Mouse (Mus musculus) liver, embryonic 12.5 days (tissue): ENCODE results near the gene Plekhg6. TPM values are rescaled to one million over a fixed set of nuclear protein-coding genes. Genes with fewer than 3 reads are reported as not detected.

Experiments
- ATAC-seq: fragments of 200-750 bp; cut with Nextera tagmentation; 2 replicates; pipeline ENCODE4 v1.8.0; 2017; ENCODE audit warnings: moderate number of reproducible peaks, mild to moderate bottlenecking, moderate library complexity
- H3K27ac ChIP-seq: fragments of 300-500 bp; sonication (generic); 2 replicates; pipeline ENCODE4 v1.5.1; 2016; ENCODE audit warnings: mild to moderate bottlenecking
- H3K27me3 ChIP-seq: fragments of 300-500 bp; sonication (generic); replicated peaks from 2 replicates; pipeline ENCODE4 v1.6.1; 2016; ENCODE audit warnings: mild to moderate bottlenecking, moderate library complexity
- H3K36me3 ChIP-seq: fragments of 300-500 bp; sonication (generic); 2 replicates; pipeline ENCODE4 v1.6.1; 2016; ENCODE audit warnings: mild to moderate bottlenecking, moderate library complexity
- H3K4me1 ChIP-seq: fragments of 300-500 bp; sonication (generic); 2 replicates; pipeline ENCODE4 v1.6.1; 2016
- H3K4me2 ChIP-seq: fragments of 300-500 bp; sonication (generic); 2 replicates; pipeline ENCODE4 v1.6.1; 2016; ENCODE audit warnings: mild to moderate bottlenecking, moderate library complexity
- H3K4me3 ChIP-seq: fragments of 300-500 bp; sonication (generic); 2 replicates; pipeline ENCODE4 v1.5.1; 2016; ENCODE audit warnings: mild to moderate bottlenecking, moderate library complexity
- H3K9ac ChIP-seq: fragments of 300-500 bp; sonication (generic); 2 replicates; pipeline ENCODE4 v1.6.1; 2016; ENCODE audit warnings: mild to moderate bottlenecking, moderate library complexity
- H3K9me3 ChIP-seq: fragments of 300-500 bp; sonication (generic); replicated peaks from 2 replicates; pipeline ENCODE4 v1.6.1; 2016; ENCODE audit warnings: mild to moderate bottlenecking, moderate library complexity
- WGBS: fragments of 180-500 bp; shearing (Covaris S2); methylation state at CpG from one replicate; pipeline ENCODE4 v1.1.7; 2016; ENCODE audit not compliant: insufficient replicate concordance; 5-methylcytosine and 5-hydroxymethylcytosine counted together
- polyA plus RNA-seq: library from polyadenylated mRNA; unstranded; fragments of >200 nt; fragmentation: Nextera tagmentation; extraction: Ambion mirVana; gene quantifications from 2 replicates; pipeline ENCODE4 v1.2.1, GENCODE M21; 2016

Gene Plekhg6
- 0.37 and 0.39 TPM in 2 replicates for polyA plus RNA-seq

GRCm38 (mm10) chr6:125380372-125381360 is at the start of gene Plekhg6:
Plekhg6 (minus strand) TSS chr6:125380793.
- Histone ChIP-seq H3K9ac (0 out of 2 replicates have a peak within 1 kb of the TSS, but pooled peaks have one; percentile 12), H3K4me2 (peak within 1 kb of the TSS; percentile 61), H3K27me3 (peaks cover 76% of the 10 kb centered on the region), H3K4me3 (peak within 1 kb of the TSS; percentile 38), H3K27ac (no peak within 1 kb of the TSS), H3K9me3 (no peaks in the 10 kb centered on the region), H3K4me1 (peaks cover 29% of the 10 kb centered on the region), H3K36me3 (no peaks in the 10 kb centered on the region)
- ATAC-seq = peak; percentile 33
- WGBS = 10% methylated on average over 40 of the region's 40 CpGs

- WGBS = 71% methylated on average over 6 of the region's 6 CpGs
- Histone ChIP-seq H3K4me2 (no peak overlapping the region), H3K9me3 (no peaks in the 10 kb centered on the region), H3K4me3 (no peak overlapping the region), H3K27me3 (peaks cover 9% of the 10 kb centered on the region; the same call in 1 of the 2 replicates), H3K27ac (no peak overlapping the region), H3K4me1 (peaks cover 34% of the 10 kb centered on the region), H3K36me3 (no peaks in the 10 kb centered on the region), H3K9ac (no peak overlapping the region)
- ATAC-seq = no peak
Observed at GRCm38 (mm10) chr6:125429741-125430140, 49.1 kb upstream of the Plekhg6 start.

- Histone ChIP-seq H3K4me2 (peak overlapping the region; percentile 78), H3K36me3 (no peaks in the 10 kb centered on the region), H3K9me3 (no peaks in the 10 kb centered on the region), H3K27me3 (0 out of 2 replicates have a peak, but pooled peaks cover 5% of the 10 kb centered on the region), H3K4me1 (peaks cover 42% of the 10 kb centered on the region), H3K9ac (peak overlapping the region; percentile 61), H3K27ac (no peak overlapping the region), H3K4me3 (peak overlapping the region; percentile 48)
- WGBS = 1% methylated on average over 24 of the region's 25 CpGs
- peak; percentile 87 for ATAC-seq
Observed at GRCm38 (mm10) chr6:125426383-125427360, 46.1 kb upstream of the Plekhg6 start.

- ATAC-seq = no peak
- H3K4me3 ChIP-seq = no peak overlapping the region
- H3K27me3 ChIP-seq = 0 out of 2 replicates have a peak, but pooled peaks cover 5% of the 10 kb centered on the region
- H3K4me1 ChIP-seq = peaks cover 37% of the 10 kb centered on the region
- no peaks in the 10 kb centered on the region for H3K9me3 ChIP-seq
- no peaks in the 10 kb centered on the region for H3K36me3 ChIP-seq
- H3K9ac ChIP-seq = no peak overlapping the region
- WGBS = 36% methylated on average over 15 of the region's 15 CpGs
- H3K4me2 ChIP-seq = peak overlapping the region; percentile 27
- H3K27ac ChIP-seq = no peak overlapping the region
Observed at GRCm38 (mm10) chr6:125425205-125426090, 44.9 kb upstream of the Plekhg6 start.

- no peak for ATAC-seq
- Histone ChIP-seq H3K4me3 (no peak overlapping the region), H3K27ac (no peak overlapping the region), H3K27me3 (no peaks in the 10 kb centered on the region), H3K9ac (no peak overlapping the region), H3K4me1 (peaks cover 31% of the 10 kb centered on the region), H3K4me2 (no peak overlapping the region), H3K36me3 (no peaks in the 10 kb centered on the region), H3K9me3 (no peaks in the 10 kb centered on the region)
- 63% methylated on average over 3 of the region's 3 CpGs for WGBS
Observed at GRCm38 (mm10) chr6:125424156-125424555, 43.6 kb upstream of the Plekhg6 start.

GRCm38 (mm10) chr6:125423507-125423906 is 42.9 kb upstream of the Plekhg6 start:
- no peak overlapping the region for H3K4me2 ChIP-seq
- H3K36me3 ChIP-seq = no peaks in the 10 kb centered on the region
- no peaks in the 10 kb centered on the region for H3K27me3 ChIP-seq
- H3K9me3 ChIP-seq = no peaks in the 10 kb centered on the region
- H3K4me1 ChIP-seq = peaks cover 31% of the 10 kb centered on the region
- no peak overlapping the region for H3K27ac ChIP-seq
- no peak overlapping the region for H3K9ac ChIP-seq
- H3K4me3 ChIP-seq = no peak overlapping the region
- 63% methylated on average over 13 of the region's 13 CpGs for WGBS
- ATAC-seq = no peak

- no peak overlapping the region; the same call in 1 of the 2 replicates for H3K4me3 ChIP-seq
- WGBS = 30% methylated on average over 3 of the region's 3 CpGs
Observed at GRCm38 (mm10) chr6:125423099-125423498, 42.5 kb upstream of the Plekhg6 start.

GRCm38 (mm10) chr6:125422051-125422822 is 41.6 kb upstream of the Plekhg6 start:
- peak overlapping the region; percentile 60 for H3K4me2 ChIP-seq
- peak overlapping the region; percentile 14 for H3K4me3 ChIP-seq
- peaks cover 31% of the 10 kb centered on the region for H3K4me1 ChIP-seq
- H3K36me3 ChIP-seq = no peaks in the 10 kb centered on the region
- H3K27me3 ChIP-seq = 0 out of 2 replicates have a peak, but pooled peaks cover 8% of the 10 kb centered on the region
- H3K27ac ChIP-seq = no peak overlapping the region
- no peak overlapping the region for H3K9ac ChIP-seq
- 22% methylated on average over 20 of the region's 20 CpGs for WGBS
- ATAC-seq = peak; percentile 40
- H3K9me3 ChIP-seq = no peaks in the 10 kb centered on the region

More at GRCm38 (mm10) chr6:125423099-125423498, 42.5 kb upstream of the Plekhg6 start:
- H3K4me2 ChIP-seq = peak overlapping the region; percentile 60
- H3K9me3 ChIP-seq = no peaks in the 10 kb centered on the region
- peaks cover 31% of the 10 kb centered on the region for H3K4me1 ChIP-seq
- H3K27ac ChIP-seq = no peak overlapping the region
- ATAC-seq = no peak
- H3K27me3 ChIP-seq = 0 out of 2 replicates have a peak, but pooled peaks cover 3% of the 10 kb centered on the region
- H3K36me3 ChIP-seq = no peaks in the 10 kb centered on the region
- H3K9ac ChIP-seq = no peak overlapping the region

GRCm38 (mm10) chr6:125420458-125421063 is 40.0 kb upstream of the Plekhg6 start:
- no peak overlapping the region for H3K4me2 ChIP-seq
- H3K4me1 ChIP-seq = peaks cover 18% of the 10 kb centered on the region
- H3K4me3 ChIP-seq = no peak overlapping the region
- no peaks in the 10 kb centered on the region for H3K9me3 ChIP-seq
- WGBS = 73% methylated on average over 16 of the region's 16 CpGs
- no peak overlapping the region for H3K9ac ChIP-seq
- no peaks in the 10 kb centered on the region for H3K36me3 ChIP-seq
- no peak for ATAC-seq
- no peak overlapping the region for H3K27ac ChIP-seq
- H3K27me3 ChIP-seq = 0 out of 2 replicates have a peak, but pooled peaks cover 8% of the 10 kb centered on the region

GRCm38 (mm10) chr6:125418744-125419143 is 38.2 kb upstream of the Plekhg6 start:
- Histone ChIP-seq H3K4me1 (peaks cover 15% of the 10 kb centered on the region), H3K27me3 (0 out of 2 replicates have a peak, but pooled peaks cover 8% of the 10 kb centered on the region), H3K27ac (no peak overlapping the region), H3K4me2 (no peak overlapping the region), H3K9ac (no peak overlapping the region), H3K9me3 (no peaks in the 10 kb centered on the region), H3K4me3 (no peak overlapping the region), H3K36me3 (no peaks in the 10 kb centered on the region)
- 8% methylated on average over 9 of the region's 9 CpGs for WGBS
- ATAC-seq = no peak
